Mouse (Mus musculus) ES-Bruce4 (cell line): Measurements from ENCODE around the gene Rab11fip3. TPM values are rescaled to one million over a fixed set of nuclear protein-coding genes. Genes with fewer than 3 reads are reported as not detected.

Experiments
- H3K27ac ChIP-seq: 2 replicates; pipeline ENCODE4 v1.5.1; 2012; ENCODE audit warnings: low read length, inconsistent platforms; ENCODE audit not compliant: insufficient read depth
- H3K27me3 ChIP-seq: 2 replicates; pipeline ENCODE4 v1.6.1; 2012; ENCODE audit warnings: mild to moderate bottlenecking, low read length, inconsistent platforms; ENCODE audit not compliant: control insufficient read depth, poor library complexity, insufficient read depth, severe bottlenecking
- H3K36me3 ChIP-seq: 2 replicates; pipeline ENCODE4 v1.6.1; 2012; ENCODE audit warnings: inconsistent platforms, mild to moderate bottlenecking, low read length, moderate library complexity; ENCODE audit not compliant: control insufficient read depth, poor library complexity, insufficient read depth, severe bottlenecking
- H3K4me1 ChIP-seq: one replicate; pipeline ENCODE4 v1.8.1; 2011; ENCODE audit warnings: low read length; ENCODE audit not compliant: control insufficient read depth, insufficient read depth
- H3K4me3 ChIP-seq: 2 replicates; pipeline ENCODE4 v1.5.1; 2011; ENCODE audit warnings: low read depth, mild to moderate bottlenecking, low read length
- H3K9ac ChIP-seq: 2 replicates; pipeline ENCODE4 v1.6.1; 2012; ENCODE audit warnings: low read depth, mild to moderate bottlenecking, inconsistent platforms; ENCODE audit not compliant: poor library complexity, severe bottlenecking
- H3K9me3 ChIP-seq: replicated peaks from 2 replicates; pipeline ENCODE4 v1.6.1; 2012; ENCODE audit warnings: mild to moderate bottlenecking, low read length, inconsistent platforms; ENCODE audit not compliant: control insufficient read depth, poor library complexity, insufficient read depth, severe bottlenecking
- CTCF ChIP-seq: IDR thresholded peaks from one replicate; pipeline ENCODE4 v1.8.1; 2011; ENCODE audit warnings: low read depth, low read length
- EP300 ChIP-seq: IDR thresholded peaks from 2 replicates; pipeline ENCODE4 v1.6.1; 2011; ENCODE audit warnings: low read depth, low read length; ENCODE audit not compliant: insufficient read depth
- POLR2A ChIP-seq: IDR thresholded peaks from one replicate; pipeline ENCODE4 v1.8.1; 2011; ENCODE audit warnings: low read length; ENCODE audit not compliant: insufficient read depth
- polyA plus RNA-seq: library from polyadenylated mRNA; stranded (reverse); fragments of >200 nt; gene quantifications from 2 replicates; pipeline ENCODE4 v1.2.4, GENCODE M21; 2011; ENCODE audit warnings: low read depth; ENCODE audit not compliant: missing spikeins, insufficient read depth, insufficient read length

Rab11fip3 gene
- polyA plus RNA-seq, 1 experiment = 27.5 TPM

DNA sequence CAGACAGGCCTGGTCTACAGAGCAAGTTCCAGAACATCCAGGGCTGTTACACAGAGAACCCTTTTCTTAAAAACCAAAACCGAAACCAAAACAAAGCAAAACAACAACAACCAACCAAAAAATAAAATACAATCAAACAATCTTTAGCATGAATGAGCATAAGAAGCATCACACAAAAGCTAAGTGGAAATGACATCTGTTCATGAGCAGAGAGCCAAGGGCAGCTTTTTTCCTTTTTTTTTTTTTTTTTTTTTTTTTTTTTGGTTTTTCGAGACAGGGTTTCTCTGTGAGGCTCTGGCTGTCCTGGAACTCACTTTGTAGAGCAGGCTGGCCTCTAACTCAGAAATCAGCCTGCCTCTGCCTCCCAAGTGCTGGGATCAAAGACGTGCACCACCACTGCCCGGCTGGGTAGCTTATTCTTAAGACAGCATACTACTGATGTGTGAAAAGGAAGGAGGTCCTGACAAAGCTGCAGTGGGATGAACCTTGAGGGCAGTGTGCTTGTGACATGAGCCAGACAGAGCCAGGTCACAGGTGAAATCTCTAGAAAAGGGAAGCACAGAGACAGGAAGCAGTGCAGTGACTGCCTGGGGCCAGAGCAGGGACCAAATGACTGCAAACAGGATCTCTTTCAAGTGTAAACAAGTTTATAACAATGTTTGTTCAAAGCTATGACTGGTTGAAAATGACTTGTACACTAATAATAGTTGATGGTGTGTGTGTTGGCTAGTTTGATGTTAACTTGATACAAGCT lies 98.2 kb downstream of the Rab11fip3 start:
- H3K9ac ChIP-seq = no peak overlapping the region
- no peak overlapping the region for H3K27ac ChIP-seq
- H3K4me3 ChIP-seq = no peak overlapping the region
- H3K27me3 ChIP-seq = no peaks in the 10 kb centered on the region
- H3K9me3 ChIP-seq = no peaks in the 10 kb centered on the region
- no peaks in the 10 kb centered on the region for H3K36me3 ChIP-seq
- TF ChIP-seq EP300 (no peak), POLR2A (no peak), CTCF (no peak)
- H3K4me1 ChIP-seq = no peaks in the 10 kb centered on the region

DNA sequence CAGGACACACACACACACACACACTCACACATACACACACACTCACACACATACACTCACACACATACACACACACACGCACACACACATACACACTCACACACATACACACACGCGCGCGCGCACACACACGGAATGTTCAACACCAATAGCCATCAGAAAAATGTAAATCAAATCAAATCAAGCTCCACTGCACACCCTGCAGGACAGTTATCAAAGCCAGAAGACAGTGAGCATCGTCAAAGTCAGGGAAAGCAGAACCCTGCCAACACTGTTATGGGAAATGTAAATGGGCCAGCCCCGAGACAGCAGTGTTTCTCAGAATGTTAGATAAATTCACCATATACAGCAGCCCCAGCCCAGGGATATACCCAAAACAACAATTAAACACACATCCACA lies 98.9 kb downstream of the Rab11fip3 start:
- Histone ChIP-seq H3K4me3 (no peak overlapping the region), H3K9me3 (no peaks in the 10 kb centered on the region), H3K36me3 (no peaks in the 10 kb centered on the region), H3K9ac (no peak overlapping the region), H3K27ac (no peak overlapping the region), H3K27me3 (no peaks in the 10 kb centered on the region), H3K4me1 (no peaks in the 10 kb centered on the region)
- TF ChIP-seq CTCF (no peak), POLR2A (no peak), EP300 (no peak)

GRCm38 (mm10) chr17:25968176-25968575 lies 101.2 kb downstream of the Rab11fip3 start:
- no peak overlapping the region for H3K27ac ChIP-seq
- TF ChIP-seq EP300 (no peak), CTCF (no peak), POLR2A (no peak)
- H3K4me3 ChIP-seq = no peak overlapping the region
- no peak overlapping the region for H3K9ac ChIP-seq
- H3K27me3 ChIP-seq = no peaks in the 10 kb centered on the region
- H3K36me3 ChIP-seq = no peaks in the 10 kb centered on the region
- no peaks in the 10 kb centered on the region for H3K4me1 ChIP-seq
- H3K9me3 ChIP-seq = no peaks in the 10 kb centered on the region

DNA sequence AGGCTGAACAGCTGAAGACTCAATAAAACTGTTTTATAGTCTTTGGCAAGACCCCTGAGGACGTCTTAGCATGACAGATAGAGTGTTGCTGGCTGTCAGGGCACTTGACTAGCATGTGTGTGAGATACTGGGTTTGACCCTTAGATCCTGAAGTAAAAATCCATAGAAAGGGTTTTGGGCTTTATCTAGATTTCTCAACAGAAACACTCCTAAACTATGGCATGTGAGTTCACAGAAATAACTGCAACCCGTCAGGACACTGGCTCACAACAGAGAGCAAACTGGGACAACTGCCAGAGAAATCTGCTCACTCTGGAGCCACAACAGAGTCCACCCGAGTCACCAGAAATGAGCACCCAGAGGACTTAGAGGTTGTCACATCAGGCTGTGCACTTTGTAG lies 101.7 kb downstream of the Rab11fip3 start:
- TF ChIP-seq POLR2A (no peak), CTCF (no peak), EP300 (no peak)
- no peak overlapping the region for H3K9ac ChIP-seq
- no peaks in the 10 kb centered on the region for H3K4me1 ChIP-seq
- H3K36me3 ChIP-seq = no peaks in the 10 kb centered on the region
- H3K27me3 ChIP-seq = no peaks in the 10 kb centered on the region
- H3K27ac ChIP-seq = no peak overlapping the region
- no peak overlapping the region for H3K4me3 ChIP-seq
- no peaks in the 10 kb centered on the region for H3K9me3 ChIP-seq

- H3K9ac ChIP-seq = no peak overlapping the region
- H3K4me3 ChIP-seq = no peak overlapping the region
- H3K36me3 ChIP-seq = no peaks in the 10 kb centered on the region
- H3K9me3 ChIP-seq = no peaks in the 10 kb centered on the region
- H3K4me1 ChIP-seq = no peaks in the 10 kb centered on the region
- H3K27ac ChIP-seq = no peak overlapping the region
- no peak for TF ChIP-seq POLR2A
- no peak for TF ChIP-seq CTCF
- TF ChIP-seq EP300 = no peak
- no peaks in the 10 kb centered on the region for H3K27me3 ChIP-seq
Measured at GRCm38 (mm10) chr17:25964271-25964670, 105.1 kb downstream of the Rab11fip3 start.

DNA sequence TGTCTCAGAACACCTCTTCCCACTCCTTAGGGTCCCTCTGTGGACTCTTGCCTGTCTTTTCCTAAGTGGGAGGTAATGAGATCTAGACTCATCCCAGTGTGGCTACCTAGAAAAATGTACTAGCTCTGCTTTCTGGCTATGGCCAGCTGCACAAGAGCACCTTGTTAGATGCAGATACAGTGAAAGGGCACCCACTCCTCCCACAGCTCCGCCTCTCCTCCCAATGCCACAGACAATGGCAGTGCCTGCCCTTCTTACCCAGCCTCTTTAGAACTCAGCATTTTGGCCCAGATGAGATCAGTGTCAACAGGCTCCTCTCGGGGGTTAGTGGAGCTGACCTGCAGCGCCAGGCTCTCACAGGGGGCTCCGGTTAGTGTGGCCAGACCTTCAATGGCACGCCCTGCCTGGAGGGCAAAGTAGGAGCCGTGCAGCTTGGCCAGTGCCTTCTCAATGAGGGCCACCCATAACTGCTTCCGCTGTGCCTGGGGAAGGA lies 106.9 kb downstream of the Rab11fip3 start:
- Histone ChIP-seq H3K4me1 (no peaks in the 10 kb centered on the region), H3K4me3 (no peak overlapping the region), H3K27me3 (no peaks in the 10 kb centered on the region), H3K9ac (no peak overlapping the region), H3K27ac (no peak overlapping the region), H3K9me3 (no peaks in the 10 kb centered on the region), H3K36me3 (no peaks in the 10 kb centered on the region)
- TF ChIP-seq POLR2A (no peak), EP300 (no peak), CTCF (no peak)
